Mouse (Mus musculus) E14TG2a.4 (cell line): Measurements from ENCODE around the gene Stpg3.

Experiments used
- H3K27me3 ChIP-seq: 2 replicates; pipeline ENCODE4 v1.6.1; 2014; ENCODE audit warnings: low read length, control low read depth; ENCODE audit not compliant: insufficient read depth
- H3K36me3 ChIP-seq: 2 replicates; pipeline ENCODE4 v1.6.1; 2014; ENCODE audit warnings: low read length, control low read depth; ENCODE audit not compliant: insufficient read depth
- H3K4me1 ChIP-seq: replicated peaks from 2 replicates; pipeline ENCODE4 v1.6.1; 2014; ENCODE audit warnings: low read depth, low read length, control low read depth
- H3K4me3 ChIP-seq: replicated peaks from 2 replicates; pipeline ENCODE4 v1.5.1; 2014; ENCODE audit warnings: mild to moderate bottlenecking, low read length
- H3K9me3 ChIP-seq: 2 replicates; pipeline ENCODE4 v1.6.1; 2014; ENCODE audit warnings: low read length, control low read depth
- CTCF ChIP-seq: conservative IDR thresholded peaks from 2 replicates; pipeline ENCODE4 v1.5.1; 2014; ENCODE audit warnings: low read length
- NANOG ChIP-seq: IDR thresholded peaks from 2 replicates; pipeline ENCODE4 v1.6.1; 2014; ENCODE audit warnings: borderline replicate concordance, low read length, mixed read lengths
- POU5F1 ChIP-seq: IDR thresholded peaks from 2 replicates; pipeline ENCODE4 v1.6.1; 2014; ENCODE audit warnings: low read length, borderline replicate concordance

The Stpg3 gene

GRCm38 (mm10) chr2:25180973-25181890, 33.2 kb downstream of the Stpg3 start:
- H3K4me3 ChIP-seq: peak overlapping the region; percentile 86
- peaks cover 93% of the 10 kb centered on the region for H3K27me3 ChIP-seq
- TF ChIP-seq CTCF (no peak), NANOG (no peak), POU5F1 (no peak)
- no peaks in the 10 kb centered on the region for H3K9me3 ChIP-seq
- peaks cover 59% of the 10 kb centered on the region for H3K4me1 ChIP-seq
- no peaks in the 10 kb centered on the region for H3K36me3 ChIP-seq

- TF ChIP-seq CTCF: no peak
- TF ChIP-seq NANOG: no peak
- TF ChIP-seq POU5F1: peak; percentile 96
- H3K9me3 ChIP-seq: no peaks in the 10 kb centered on the region
- peaks cover 57% of the 10 kb centered on the region for H3K4me1 ChIP-seq
- no peaks in the 10 kb centered on the region for H3K36me3 ChIP-seq
- H3K4me3 ChIP-seq: peak within 1 kb of the TSS; percentile 86
- H3K27me3 ChIP-seq: peaks cover 93% of the 10 kb centered on the region
These were observed 33.9 kb downstream of the Stpg3 start, which contains the start of gene Nrarp for GRCm38 (mm10) chr2:25180478-25180903. Gene Nrarp (plus strand): TSS chr2:25180758.

DNA sequence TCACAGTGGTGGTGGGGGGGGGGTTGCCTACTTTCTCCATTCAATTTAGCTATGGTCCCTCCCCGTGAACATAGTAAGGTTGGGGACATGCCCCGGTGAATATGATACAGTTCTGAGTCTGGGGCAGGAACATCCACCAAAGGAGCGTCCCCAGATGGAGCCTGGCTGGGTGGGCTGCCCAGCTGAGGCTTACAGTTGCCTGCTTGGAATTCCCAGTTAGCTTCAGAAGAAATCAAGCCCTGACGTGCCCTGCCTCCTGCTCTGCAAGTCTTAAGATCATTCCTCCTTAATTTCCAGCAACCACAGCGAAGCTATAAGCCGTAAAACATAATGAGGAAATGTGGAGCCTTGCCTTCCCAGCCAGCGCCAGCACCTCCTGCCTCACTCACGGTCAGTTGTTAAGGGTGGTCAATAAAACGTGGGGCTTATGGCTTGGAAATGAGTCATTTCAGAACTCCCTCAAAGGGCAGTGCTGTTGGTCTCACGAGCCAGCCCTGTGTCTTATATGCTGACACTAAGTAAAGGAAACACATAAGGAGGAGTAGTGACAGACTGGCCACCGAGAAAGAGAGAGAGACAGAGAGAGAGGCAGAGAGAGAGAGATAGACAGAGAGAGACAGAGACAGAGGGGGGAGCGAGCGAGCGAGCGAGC, 34.7 kb downstream of the Stpg3 start:
- TF ChIP-seq CTCF: no peak
- no peak for TF ChIP-seq NANOG
- TF ChIP-seq POU5F1: no peak
- Histone ChIP-seq H3K4me1 (peaks cover 54% of the 10 kb centered on the region), H3K4me3 (peak overlapping the region; percentile 86; the same call in 1 of the 2 replicates), H3K27me3 (peaks cover 93% of the 10 kb centered on the region), H3K36me3 (no peaks in the 10 kb centered on the region), H3K9me3 (no peaks in the 10 kb centered on the region)

- H3K27me3 ChIP-seq: peaks cover 93% of the 10 kb centered on the region
- TF ChIP-seq CTCF (no peak), POU5F1 (no peak), NANOG (no peak)
- peaks cover 48% of the 10 kb centered on the region for H3K4me1 ChIP-seq
These were observed 36.0 kb downstream of the Stpg3 start for GRCm38 (mm10) chr2:25178285-25178972.

GRCm38 (mm10) chr2:25177685-25178084, 36.8 kb downstream of the Stpg3 start:
- 0 out of 2 replicates have a peak overlapping the region, but pooled peaks have one; percentile 10 for H3K4me3 ChIP-seq
- TF ChIP-seq CTCF (no peak), NANOG (no peak)

More at GRCm38 (mm10) chr2:25178285-25178972, 36.0 kb downstream of the Stpg3 start:
- no peaks in the 10 kb centered on the region for H3K9me3 ChIP-seq
- no peak overlapping the region for H3K4me3 ChIP-seq
- no peaks in the 10 kb centered on the region for H3K36me3 ChIP-seq

DNA sequence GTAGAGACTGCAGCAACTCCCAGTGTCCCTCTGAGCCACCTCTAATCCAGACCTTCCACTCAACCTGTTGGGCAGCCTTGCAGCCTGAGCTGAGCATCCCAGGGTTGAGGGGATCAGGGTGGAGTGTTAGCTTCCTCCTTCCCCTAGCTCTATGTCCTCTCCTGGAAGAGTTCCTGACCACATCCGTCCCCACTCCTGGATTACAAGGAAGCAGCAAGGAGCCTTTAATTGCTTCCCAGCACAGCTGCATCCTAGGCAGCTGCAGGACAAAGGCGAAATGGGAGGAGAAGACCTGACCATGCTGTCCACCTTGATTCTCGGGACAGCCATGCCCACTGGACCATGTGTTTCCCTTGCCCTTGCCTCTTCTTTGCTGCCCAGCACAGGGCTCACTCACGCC, 37.4 kb downstream of the Stpg3 start:
- no peak for TF ChIP-seq POU5F1
- TF ChIP-seq CTCF: no peak
- no peak for TF ChIP-seq NANOG
- Histone ChIP-seq H3K9me3 (no peaks in the 10 kb centered on the region), H3K4me3 (0 out of 2 replicates have a peak overlapping the region, but pooled peaks have one; percentile 10), H3K27me3 (peaks cover 93% of the 10 kb centered on the region), H3K4me1 (peaks cover 48% of the 10 kb centered on the region), H3K36me3 (no peaks in the 10 kb centered on the region)

More at GRCm38 (mm10) chr2:25177685-25178084, 36.8 kb downstream of the Stpg3 start:
- Histone ChIP-seq H3K9me3 (no peaks in the 10 kb centered on the region), H3K27me3 (peaks cover 93% of the 10 kb centered on the region), H3K4me1 (peaks cover 50% of the 10 kb centered on the region), H3K36me3 (no peaks in the 10 kb centered on the region)

DNA sequence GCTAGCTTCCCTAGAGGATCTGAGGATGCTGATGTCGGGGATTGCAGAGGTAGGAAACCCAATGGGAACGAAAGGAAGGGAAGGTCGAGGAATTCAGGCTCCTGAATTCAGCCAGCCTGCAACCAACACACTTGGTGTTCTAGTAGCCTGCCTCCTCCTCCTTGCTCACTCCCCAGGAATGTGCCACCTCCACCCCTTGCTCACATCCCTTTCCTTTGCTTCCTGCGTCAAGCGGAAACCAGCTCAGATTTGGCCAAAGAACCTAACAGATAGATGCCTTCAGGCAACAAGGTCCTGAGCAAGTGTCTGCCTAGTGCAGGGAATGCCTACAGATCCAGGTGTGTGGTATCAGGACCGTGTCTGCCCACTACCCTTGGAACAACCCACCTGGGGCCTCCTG, 37.9 kb downstream of the Stpg3 start:
- Histone ChIP-seq H3K27me3 (peaks cover 93% of the 10 kb centered on the region), H3K36me3 (no peaks in the 10 kb centered on the region), H3K4me3 (no peak overlapping the region), H3K9me3 (no peaks in the 10 kb centered on the region), H3K4me1 (peaks cover 47% of the 10 kb centered on the region)
- TF ChIP-seq CTCF (no peak), POU5F1 (no peak), NANOG (no peak)

GRCm38 (mm10) chr2:25175690-25176078, 38.8 kb downstream of the Stpg3 start:
- no peak overlapping the region for H3K4me3 ChIP-seq
- no peaks in the 10 kb centered on the region for H3K9me3 ChIP-seq
- TF ChIP-seq CTCF (no peak), NANOG (no peak), POU5F1 (no peak)
- peaks cover 47% of the 10 kb centered on the region for H3K4me1 ChIP-seq
- no peaks in the 10 kb centered on the region for H3K36me3 ChIP-seq
- H3K27me3 ChIP-seq: peaks cover 94% of the 10 kb centered on the region
